Mouse (Mus musculus) MEL (cell line): ENCODE measurements around the gene Fkbp5. TPM values are rescaled to one million over a fixed set of nuclear protein-coding genes. Genes with fewer than 3 reads are reported as not detected.

Source experiments
- DNase-seq: peaks from one replicate; pipeline ENCODE4 v3.0.0; 2011; ENCODE audit warnings: low read depth, low spot score
- H3K27ac ChIP-seq: 2 replicates; pipeline ENCODE4 v1.5.1; 2012; ENCODE audit warnings: low read depth, mild to moderate bottlenecking, control low read depth, low read length, moderate library complexity; ENCODE audit not compliant: control insufficient read depth
- H3K27me3 ChIP-seq, 2 experiments: fragments of 150-350 bp in 1 of 2; sonication (generic) in 1 of 2; 2 replicates each; pipeline ENCODE4 v1.6.1; 2012; ENCODE audit warnings: low read length in 2 of 2, mild to moderate bottlenecking in 2 of 2, improper control_type of control experiment in 1 of 2, moderate library complexity in 1 of 2; ENCODE audit not compliant: insufficient read depth in 2 of 2, control insufficient read depth in 1 of 2
- H3K36me3 ChIP-seq, 2 experiments: 2 replicates each; pipeline ENCODE4 v1.6.1; 2012 to 2014; ENCODE audit warnings: low read length in 2 of 2, improper control_type of control experiment in 1 of 2, inconsistent platforms in 1 of 2, mild to moderate bottlenecking in 1 of 2; ENCODE audit not compliant: insufficient read depth in 2 of 2, control insufficient read depth in 1 of 2
- H3K4me1 ChIP-seq, 2 experiments: fragments of 150-350 bp in 1 of 2; sonication (generic) in 1 of 2; 2 replicates each; pipeline ENCODE4 v1.6.1; 2012; ENCODE audit warnings: low read length in 2 of 2, improper control_type of control experiment in 1 of 2, mild to moderate bottlenecking in 1 of 2; ENCODE audit not compliant: insufficient read depth in 2 of 2, control insufficient read depth in 1 of 2
- H3K4me3 ChIP-seq, 2 experiments: fragments of 150-350 bp in 1 of 2; sonication (generic) in 1 of 2; 2 replicates each; pipeline ENCODE4 v1.5.1; 2012; ENCODE audit warnings: low read depth in 2 of 2, low read length in 2 of 2, mild to moderate bottlenecking in 2 of 2, moderate library complexity in 2 of 2, control low read depth in 1 of 2, improper control_type of control experiment in 1 of 2; ENCODE audit not compliant: control insufficient read depth in 1 of 2, insufficient read depth in 1 of 2
- H3K79me2 ChIP-seq: 2 replicates; pipeline ENCODE4 v1.6.1; 2012; ENCODE audit warnings: mild to moderate bottlenecking, low read length, moderate library complexity; ENCODE audit not compliant: control insufficient read depth, poor library complexity, insufficient read depth
- H3K9ac ChIP-seq: 2 replicates; pipeline ENCODE4 v1.6.1; 2012; ENCODE audit warnings: low read depth, mild to moderate bottlenecking, control low read depth, low read length, moderate library complexity; ENCODE audit not compliant: control insufficient read depth, poor library complexity, severe bottlenecking
- H3K9me3 ChIP-seq: fragments of 150-350 bp; sonication (generic); replicated peaks from 2 replicates; pipeline ENCODE4 v1.6.1; 2012; ENCODE audit warnings: mild to moderate bottlenecking, low read length, improper control_type of control experiment, moderate library complexity; ENCODE audit not compliant: insufficient read depth
- CHD2 ChIP-seq: IDR thresholded peaks from 2 replicates; pipeline ENCODE4 v1.6.1; 2011; ENCODE audit warnings: low read length, improper control_type of control experiment
- E2F4 ChIP-seq: IDR thresholded peaks from 2 replicates; pipeline ENCODE4 v1.6.1; 2011; ENCODE audit warnings: low read depth, low read length, improper control_type of control experiment, borderline replicate concordance
- ELF1 ChIP-seq: IDR thresholded peaks from 2 replicates; pipeline ENCODE4 v1.6.1; 2014; ENCODE audit warnings: low read depth, mild to moderate bottlenecking, inconsistent platforms, low read length, improper control_type of control experiment, moderate library complexity
- EP300 ChIP-seq, 2 experiments: IDR thresholded peaks; 2 replicates each; pipeline ENCODE4 v1.6.1; 2011; ENCODE audit warnings: improper control_type of control experiment in 2 of 2, low read length in 2 of 2, low read depth in 1 of 2, mild to moderate bottlenecking in 1 of 2
- ETS1 ChIP-seq: IDR thresholded peaks from 2 replicates; pipeline ENCODE4 v1.6.1; 2012; ENCODE audit warnings: low read depth, mild to moderate bottlenecking, inconsistent platforms, low read length, improper control_type of control experiment, moderate library complexity
- GABPA ChIP-seq: IDR thresholded peaks from 2 replicates; pipeline ENCODE4 v1.6.1; 2012; ENCODE audit warnings: low read depth, mild to moderate bottlenecking, inconsistent platforms, low read length, improper control_type of control experiment, moderate library complexity
- JUND ChIP-seq: IDR thresholded peaks from 2 replicates; pipeline ENCODE4 v1.6.1; 2011; ENCODE audit warnings: low read depth, mild to moderate bottlenecking, improper control_type of control experiment, low read length
- KAT2A ChIP-seq: conservative IDR thresholded peaks from 2 replicates; pipeline ENCODE4 v1.6.1; 2012; ENCODE audit warnings: low read depth, low read length, improper control_type of control experiment, inconsistent platforms
- MAX ChIP-seq: IDR thresholded peaks from 2 replicates; pipeline ENCODE4 v1.6.1; 2011; ENCODE audit warnings: low read length, improper control_type of control experiment
- MAZ ChIP-seq: IDR thresholded peaks from 2 replicates; pipeline ENCODE4 v1.6.1; 2012; ENCODE audit warnings: low read depth, mild to moderate bottlenecking, inconsistent platforms, low read length, improper control_type of control experiment
- MEF2A ChIP-seq: IDR thresholded peaks from 2 replicates; pipeline ENCODE4 v1.6.1; 2014; ENCODE audit warnings: low read depth, mild to moderate bottlenecking, inconsistent platforms, low read length, improper control_type of control experiment; ENCODE audit not compliant: poor library complexity, insufficient replicate concordance, severe bottlenecking; ENCODE audit errors: extremely low read depth
- MXI1 ChIP-seq: IDR thresholded peaks from 2 replicates; pipeline ENCODE4 v1.6.1; 2011; ENCODE audit warnings: mild to moderate bottlenecking, low read depth, low read length, improper control_type of control experiment
- MYB ChIP-seq: IDR thresholded peaks from 2 replicates; pipeline ENCODE4 v1.6.1; 2011; ENCODE audit warnings: mild to moderate bottlenecking, low read depth, low read length, improper control_type of control experiment
- MYC ChIP-seq: IDR thresholded peaks from 2 replicates; pipeline ENCODE4 v1.6.1; 2011; ENCODE audit warnings: low read depth, mild to moderate bottlenecking, low read length, improper control_type of control experiment, moderate library complexity
- NELFE ChIP-seq: IDR thresholded peaks from 2 replicates; pipeline ENCODE4 v1.6.1; 2011; ENCODE audit warnings: low read depth, low read length, improper control_type of control experiment
- POLR2A ChIP-seq, 2 experiments: IDR thresholded peaks; 2 replicates each; pipeline ENCODE4 v1.6.1; 2011 to 2012; ENCODE audit warnings: low read length in 2 of 2, mild to moderate bottlenecking in 2 of 2, control low read depth in 1 of 2, improper control_type of control experiment in 1 of 2, low read depth in 1 of 2, moderate library complexity in 1 of 2; ENCODE audit not compliant: control insufficient read depth in 1 of 2, insufficient read depth in 1 of 2, poor library complexity in 1 of 2
- RCOR1 ChIP-seq: IDR thresholded peaks from 2 replicates; pipeline ENCODE4 v1.6.1; 2012; ENCODE audit warnings: low read depth, mild to moderate bottlenecking, inconsistent platforms, low read length, improper control_type of control experiment
- SIN3A ChIP-seq: IDR thresholded peaks from 2 replicates; pipeline ENCODE4 v1.6.1; 2012; ENCODE audit warnings: low read length, improper control_type of control experiment, inconsistent platforms
- TBP ChIP-seq: IDR thresholded peaks from 2 replicates; pipeline ENCODE4 v1.8.0; 2011; ENCODE audit warnings: low read depth, low read length, improper control_type of control experiment
- TCF12 ChIP-seq: IDR thresholded peaks from 2 replicates; pipeline ENCODE4 v1.6.1; 2014; ENCODE audit warnings: low read depth, mild to moderate bottlenecking, inconsistent platforms, low read length, improper control_type of control experiment, moderate library complexity
- UBTF ChIP-seq: IDR thresholded peaks from 2 replicates; pipeline ENCODE4 v1.6.1; 2012; ENCODE audit warnings: low read depth, mild to moderate bottlenecking, inconsistent platforms, low read length, improper control_type of control experiment, moderate library complexity, borderline replicate concordance; ENCODE audit not compliant: insufficient read depth
- USF1 ChIP-seq: IDR thresholded peaks from 2 replicates; pipeline ENCODE4 v1.6.1; 2014; ENCODE audit warnings: low read depth, mild to moderate bottlenecking, inconsistent platforms, low read length, improper control_type of control experiment, moderate library complexity
- USF2 ChIP-seq, 2 experiments: IDR thresholded peaks; 2 replicates each; pipeline ENCODE4 v1.6.1; 2011 to 2012; ENCODE audit warnings: improper control_type of control experiment in 2 of 2, low read length in 2 of 2, borderline replicate concordance in 1 of 2, inconsistent platforms in 1 of 2, low read depth in 1 of 2, mild to moderate bottlenecking in 1 of 2; ENCODE audit not compliant: insufficient read depth in 1 of 2
- ZC3H11A ChIP-seq: IDR thresholded peaks from 2 replicates; pipeline ENCODE4 v1.6.1; 2012; ENCODE audit warnings: low read depth, mild to moderate bottlenecking, inconsistent platforms, low read length, improper control_type of control experiment
- ZMIZ1 ChIP-seq: IDR thresholded peaks from 2 replicates; pipeline ENCODE4 v1.6.1; 2012; ENCODE audit warnings: low read depth, mild to moderate bottlenecking, inconsistent platforms, low read length, improper control_type of control experiment, moderate library complexity
- ZNF384 ChIP-seq: IDR thresholded peaks from 2 replicates; pipeline ENCODE4 v1.6.1; 2012; ENCODE audit warnings: low read depth, mild to moderate bottlenecking, inconsistent platforms, low read length, improper control_type of control experiment
- polyA plus RNA-seq, 2 experiments: library from polyadenylated mRNA; stranded (reverse) in 1 of 2; unstranded in 1 of 2; fragments of >175 nt in 1 of 2; fragments of >200 nt in 1 of 2; gene quantifications; 2 replicates each; pipeline versions ENCODE4 v1.2.1 to v1.2.4; 2012; ENCODE audit warnings: low replicate concordance in 2 of 2, low read depth in 1 of 2; ENCODE audit not compliant: insufficient read length in 2 of 2, insufficient read depth in 1 of 2, missing spikeins in 1 of 2
- total RNA-seq: library from RNA; depleted of rRNA; stranded (reverse); fragments of 300-350 nt; gene quantifications from 2 replicates; pipeline ENCODE4 v1.2.3, GENCODE M21; 2012

The Fkbp5 gene
- total and polyA plus RNA-seq, 3 experiments: 16.6 to 184 (median 44.3) TPM

DNA sequence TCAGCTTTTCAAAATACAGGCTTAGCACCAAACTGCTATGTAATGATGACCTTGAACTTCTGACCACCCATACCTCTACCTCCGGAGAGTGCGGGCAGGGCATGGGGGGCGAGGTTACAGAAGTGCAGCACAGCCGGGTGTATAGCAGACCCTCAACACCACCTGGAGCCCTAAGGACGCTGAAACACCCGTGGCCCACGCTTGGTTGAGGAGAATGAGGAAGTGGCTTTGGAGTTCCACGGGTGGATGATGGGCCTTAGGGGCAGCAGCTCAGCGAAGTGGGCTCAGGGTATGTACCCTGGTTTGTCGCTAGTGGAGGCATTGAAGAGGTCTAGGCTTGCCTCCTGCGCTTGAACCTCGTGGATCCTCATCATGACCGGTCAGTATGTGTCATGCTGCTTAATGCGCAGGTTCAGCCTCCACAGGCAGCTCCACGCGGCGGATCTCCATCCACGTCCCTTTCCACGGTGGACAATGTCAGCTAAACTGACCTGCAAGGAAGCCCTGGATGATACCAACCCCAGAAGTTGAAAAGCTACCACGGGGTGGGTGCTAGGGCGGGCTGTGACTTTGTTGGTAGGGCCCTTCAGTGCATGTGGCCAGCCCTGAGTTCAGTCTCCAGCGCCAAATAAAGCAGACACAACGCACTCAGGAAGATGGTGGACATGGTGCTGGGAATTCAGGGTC, 6.8 kb upstream of the Fkbp5 start:
- Histone ChIP-seq H3K4me1 (peaks cover 8 to 29% of the 10 kb centered on the region in 2 experiments; a peak in 3 of 4 replicates), H3K27me3 (no peaks in the 10 kb centered on the region), H3K4me3 (peak overlapping the region; percentile 61 to 63), H3K27ac (peak overlapping the region; percentile 93), H3K9ac (peak overlapping the region; percentile 94), H3K9me3 (no peaks in the 10 kb centered on the region), H3K36me3 (peaks cover 0 to 23% of the 10 kb centered on the region in 2 experiments; a peak in 2 of 4 replicates), H3K79me2 (peaks cover 5% of the 10 kb centered on the region; the same call in 1 of the 2 replicates)
- DNase-seq: no peak
- TF ChIP-seq MYC (peak; percentile 6; the same call in 1 of the 2 replicates), CHD2 (0 out of 2 replicates have a peak, but pooled peaks have one; percentile 2), EP300 (IDR thresholded peaks at IDR 0.05; ENCODE audit: low read depth in 1 of 2, low read length in 2 of 2) (no peak; a peak in 1 of 4 replicates), TCF12 (0 out of 2 replicates have a peak, but pooled peaks have one; percentile 17), SIN3A (peak; percentile 17), MEF2A (no peak), USF2 (IDR thresholded peaks at IDR 0.05; ENCODE audit: borderline replicate concordance in 1 of 2, insufficient read depth in 1 of 2, low read depth in 1 of 2, low read length in 2 of 2) (no peak), GABPA (peak; percentile 46; the same call in 1 of the 2 replicates), MXI1 (0 out of 2 replicates have a peak, but pooled peaks have one; percentile 1)

DNA sequence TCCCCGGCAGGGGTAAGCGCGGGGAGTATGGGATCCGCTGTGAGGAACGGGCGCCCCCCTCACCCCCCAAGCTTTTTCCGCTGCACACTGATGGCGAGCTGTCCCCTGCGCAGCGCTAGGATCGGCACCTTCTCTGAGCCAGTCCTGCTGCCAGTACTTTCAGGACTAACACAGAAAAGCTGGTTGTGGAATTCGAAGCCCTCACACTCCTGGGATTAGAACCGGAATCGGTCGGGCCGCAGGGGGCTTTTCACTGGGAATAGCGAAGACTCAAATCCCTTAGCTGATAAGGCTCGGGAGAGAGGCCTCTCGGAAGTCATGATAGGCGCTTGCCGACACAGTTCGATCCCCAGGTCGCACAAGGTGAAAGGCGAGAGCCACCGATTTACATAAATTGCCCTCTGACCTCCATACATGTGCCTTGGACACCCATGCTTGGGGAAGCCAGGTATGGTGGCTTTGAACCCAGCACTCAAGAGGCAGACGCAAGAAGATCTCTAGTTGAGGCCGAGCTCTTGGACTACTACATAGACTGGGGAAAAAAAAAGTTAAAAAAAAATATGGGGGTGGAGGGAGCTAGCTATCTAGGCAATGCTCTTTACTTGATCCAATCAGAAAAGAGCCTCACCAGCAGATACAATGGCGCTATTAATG, 6.2 kb upstream of the Fkbp5 start:
- peaks cover 8 to 34% of the 10 kb centered on the region in 2 experiments; a peak in 3 of 4 replicates for H3K4me1 ChIP-seq
- H3K9ac ChIP-seq: peak overlapping the region; percentile 94
- DNase-seq: peak; percentile 84
- no peaks in the 10 kb centered on the region for H3K9me3 ChIP-seq
- peak overlapping the region; percentile 93 for H3K27ac ChIP-seq
- peak overlapping the region; percentile 61 to 63 for H3K4me3 ChIP-seq
- no peaks in the 10 kb centered on the region for H3K27me3 ChIP-seq
- H3K79me2 ChIP-seq: peaks cover 5% of the 10 kb centered on the region; the same call in 1 of the 2 replicates
- peaks cover 0 to 25% of the 10 kb centered on the region in 2 experiments; a peak in 2 of 4 replicates for H3K36me3 ChIP-seq
- TF ChIP-seq MXI1: peak; percentile 43
- no peak for TF ChIP-seq ZC3H11A
- TF ChIP-seq KAT2A: no peak
- peak; percentile 42; the same call in 1 of the 2 replicates for TF ChIP-seq RCOR1
- TF ChIP-seq JUND: no peak
- TF ChIP-seq MEF2A: peak; percentile 34; the same call in 1 of the 2 replicates
- peak; percentile 70 for TF ChIP-seq TBP
- 0 out of 2 replicates have a peak, but pooled peaks have one; percentile 48 for TF ChIP-seq E2F4
- TF ChIP-seq SIN3A: peak; percentile 89
- TF ChIP-seq UBTF: no peak
- TF ChIP-seq MAX: peak; percentile 42; the same call in 1 of the 2 replicates
- peak; percentile 12; the same call in 1 of the 2 replicates for TF ChIP-seq ELF1
- TF ChIP-seq CHD2: 0 out of 2 replicates have a peak, but pooled peaks have one; percentile 21
- TF ChIP-seq NELFE: peak; percentile 51
- peak; percentile 48 to 71; a peak in 3 of 4 replicates for TF ChIP-seq POLR2A (IDR thresholded peaks at IDR 0.05; ENCODE audit: control insufficient read depth in 1 of 2, insufficient read depth in 1 of 2, low read depth in 1 of 2, low read length in 2 of 2, poor library complexity in 1 of 2)
- TF ChIP-seq MYC: peak; percentile 63
- peak; percentile 84 for TF ChIP-seq ZMIZ1
- no peak for TF ChIP-seq GABPA
- TF ChIP-seq EP300 (IDR thresholded peaks at IDR 0.05; ENCODE audit: low read depth in 1 of 2, low read length in 2 of 2): peak in 1 of 2 experiments; percentile 29; a peak in 1 of 4 replicates
- no peak for TF ChIP-seq USF1
- peak; percentile 87 for TF ChIP-seq MAZ
- peak; percentile 50 for TF ChIP-seq ETS1
- 0 out of 2 replicates have a peak, but pooled peaks have one; percentile 21 for TF ChIP-seq MYB
- TF ChIP-seq ZNF384: peak; percentile 96
